Mouse (Mus musculus): ENCODE measurements around the gene Sec16a.

GRCm38 (mm10) chr2:26418120-26418519, 26.9 kb downstream of the Sec16a start:
- no peak for TF ChIP-seq POLR2A (IDR thresholded peaks at IDR 0.05; ENCODE audit: insufficient read depth, low read depth, low read length)
- TF ChIP-seq CTCF (IDR thresholded peaks at IDR 0.05; ENCODE audit: insufficient read depth, low read depth, low read length), result no peak
